Mouse (Mus musculus): ENCODE data around the gene Tarbp2. TPM values are rescaled to one million over a fixed set of nuclear protein-coding genes. Genes with fewer than 3 reads are reported as not detected.

Tarbp2 gene
- polyA plus RNA-seq, 1 experiment from 2014 or later: 104 TPM

- Histone ChIP-seq H3K4me3 (no peak overlapping the region), H3K4me2 (no peak overlapping the region), H3K36me3 (peaks cover 80% of the 10 kb centered on the region), H3K9me3 (no peaks in the 10 kb centered on the region), H3K4me1 (replicated peaks) (no peaks in the 10 kb centered on the region), H3K9ac (no peak overlapping the region), H3K27me3 (no peaks in the 10 kb centered on the region), H3K27ac (replicated peaks) (no peak overlapping the region)
- 84% methylated on average over 3 of the region's 3 CpGs for WGBS
- ATAC-seq (ENCODE audit: low FRiP score, low read depth): no peak
Measured at GRCm38 (mm10) chr15:102532106-102532900, 14.3 kb downstream of the Tarbp2 start.

GRCm38 (mm10) chr15:102533926-102534325 lies 15.9 kb downstream of the Tarbp2 start:
- peaks cover 69% of the 10 kb centered on the region for H3K36me3 ChIP-seq
- H3K4me1 ChIP-seq (replicated peaks): no peaks in the 10 kb centered on the region
- no peak overlapping the region for H3K4me2 ChIP-seq
- H3K27ac ChIP-seq (replicated peaks): no peak overlapping the region
- ATAC-seq (ENCODE audit: low FRiP score, low read depth): no peak
- WGBS: 89% methylated on average over 7 of the region's 7 CpGs
- no peaks in the 10 kb centered on the region for H3K9me3 ChIP-seq
- H3K4me3 ChIP-seq: no peak overlapping the region
- no peaks in the 10 kb centered on the region for H3K27me3 ChIP-seq
- no peak overlapping the region for H3K9ac ChIP-seq

- Histone ChIP-seq H3K4me3 (no peak overlapping the region), H3K4me1 (replicated peaks) (peaks cover 13% of the 10 kb centered on the region; the same call in 1 of the 2 replicates), H3K4me2 (no peak overlapping the region), H3K9ac (no peak overlapping the region), H3K36me3 (peaks cover 48% of the 10 kb centered on the region), H3K27me3 (no peaks in the 10 kb centered on the region), H3K9me3 (no peaks in the 10 kb centered on the region), H3K27ac (replicated peaks) (no peak overlapping the region)
- no peak for ATAC-seq (ENCODE audit: low FRiP score, low read depth)
- 89% methylated on average over 4 of the region's 4 CpGs for WGBS
Measured at GRCm38 (mm10) chr15:102544801-102545200, 26.8 kb downstream of the Tarbp2 start.

- WGBS: 79% methylated on average over 3 of the region's 3 CpGs
- H3K4me3 ChIP-seq: no peak overlapping the region
Measured at GRCm38 (mm10) chr15:102546246-102546645, 28.3 kb downstream of the Tarbp2 start.

GRCm38 (mm10) chr15:102546677-102547427 lies 28.9 kb downstream of the Tarbp2 start:
- ATAC-seq (ENCODE audit: low FRiP score, low read depth): peak; percentile 78
- H3K36me3 ChIP-seq: peaks cover 45% of the 10 kb centered on the region

More at GRCm38 (mm10) chr15:102546246-102546645, 28.3 kb downstream of the Tarbp2 start:
- Histone ChIP-seq H3K27ac (replicated peaks) (peak overlapping the region; percentile 72), H3K36me3 (peaks cover 41% of the 10 kb centered on the region), H3K27me3 (no peaks in the 10 kb centered on the region), H3K4me1 (replicated peaks) (peaks cover 13% of the 10 kb centered on the region; the same call in 1 of the 2 replicates), H3K9me3 (no peaks in the 10 kb centered on the region), H3K9ac (no peak overlapping the region), H3K4me2 (no peak overlapping the region)
- no peak for ATAC-seq (ENCODE audit: low FRiP score, low read depth)

GRCm38 (mm10) chr15:102547478-102547877 lies 29.5 kb downstream of the Tarbp2 start:
- H3K4me2 ChIP-seq: no peak overlapping the region
- peak; percentile 84 for ATAC-seq (ENCODE audit: low FRiP score, low read depth)
- WGBS: 84% methylated on average over 3 of the region's 3 CpGs
- no peaks in the 10 kb centered on the region for H3K9me3 ChIP-seq
- H3K27ac ChIP-seq (replicated peaks): peak overlapping the region; percentile 72
- no peak overlapping the region for H3K9ac ChIP-seq
- peaks cover 13% of the 10 kb centered on the region; the same call in 1 of the 2 replicates for H3K4me1 ChIP-seq (replicated peaks)
- no peak overlapping the region for H3K4me3 ChIP-seq
- H3K27me3 ChIP-seq: no peaks in the 10 kb centered on the region
- peaks cover 48% of the 10 kb centered on the region for H3K36me3 ChIP-seq

More at GRCm38 (mm10) chr15:102546677-102547427, 28.9 kb downstream of the Tarbp2 start:
- no peak overlapping the region for H3K9ac ChIP-seq
- WGBS: 64% methylated on average over 3 of the region's 3 CpGs
- H3K27me3 ChIP-seq: no peaks in the 10 kb centered on the region
- no peak overlapping the region for H3K4me2 ChIP-seq
- H3K4me3 ChIP-seq: no peak overlapping the region
- H3K9me3 ChIP-seq: no peaks in the 10 kb centered on the region
- peak overlapping the region; percentile 72 for H3K27ac ChIP-seq (replicated peaks)
- H3K4me1 ChIP-seq (replicated peaks): peaks cover 13% of the 10 kb centered on the region; the same call in 1 of the 2 replicates

- no peak overlapping the region for H3K4me3 ChIP-seq
- WGBS: 96% methylated on average over 5 of the region's 5 CpGs
- H3K9me3 ChIP-seq: no peaks in the 10 kb centered on the region
- H3K4me1 ChIP-seq (replicated peaks): no peaks in the 10 kb centered on the region
- no peak overlapping the region for H3K4me2 ChIP-seq
- no peak overlapping the region for H3K9ac ChIP-seq
- ATAC-seq (ENCODE audit: low FRiP score, low read depth): no peak
- no peak overlapping the region for H3K27ac ChIP-seq (replicated peaks)
- H3K36me3 ChIP-seq: peaks cover 51% of the 10 kb centered on the region
- H3K27me3 ChIP-seq: no peaks in the 10 kb centered on the region
Measured at GRCm38 (mm10) chr15:102552599-102552998, 34.6 kb downstream of the Tarbp2 start.

GRCm38 (mm10) chr15:102555581-102555980 lies 37.6 kb downstream of the Tarbp2 start:
- Histone ChIP-seq H3K27me3 (no peaks in the 10 kb centered on the region), H3K9me3 (no peaks in the 10 kb centered on the region), H3K27ac (replicated peaks) (no peak overlapping the region), H3K4me2 (no peak overlapping the region), H3K36me3 (peaks cover 46% of the 10 kb centered on the region), H3K4me3 (no peak overlapping the region), H3K9ac (no peak overlapping the region), H3K4me1 (replicated peaks) (no peaks in the 10 kb centered on the region)
- WGBS: 96% methylated on average over 1 of the region's 1 CpGs
- no peak for ATAC-seq (ENCODE audit: low FRiP score, low read depth)

- no peak for ATAC-seq (ENCODE audit: low FRiP score, low read depth)
- Histone ChIP-seq H3K36me3 (peaks cover 29% of the 10 kb centered on the region), H3K9ac (no peak overlapping the region), H3K9me3 (no peaks in the 10 kb centered on the region), H3K27me3 (no peaks in the 10 kb centered on the region), H3K4me2 (no peak overlapping the region), H3K4me3 (no peak overlapping the region), H3K27ac (replicated peaks) (no peak overlapping the region), H3K4me1 (replicated peaks) (0 out of 2 replicates have a peak, but pooled peaks cover 1% of the 10 kb centered on the region)
Measured at GRCm38 (mm10) chr15:102557580-102557979, 39.6 kb downstream of the Tarbp2 start.

- ATAC-seq (ENCODE audit: low FRiP score, low read depth): no peak
- Histone ChIP-seq H3K9me3 (no peaks in the 10 kb centered on the region), H3K27me3 (no peaks in the 10 kb centered on the region), H3K4me3 (no peak overlapping the region), H3K36me3 (peaks cover 3% of the 10 kb centered on the region; the same call in 1 of the 2 replicates), H3K27ac (replicated peaks) (0 out of 2 replicates have a peak overlapping the region, but pooled peaks have one; percentile 4), H3K4me2 (no peak overlapping the region), H3K9ac (no peak overlapping the region), H3K4me1 (replicated peaks) (0 out of 2 replicates have a peak, but pooled peaks cover 2% of the 10 kb centered on the region)
- 80% methylated on average over 1 of the region's 1 CpGs for WGBS
Measured at GRCm38 (mm10) chr15:102562491-102562890, 44.5 kb downstream of the Tarbp2 start.

GRCm38 (mm10) chr15:102563061-102563460 lies 45.1 kb downstream of the Tarbp2 start:
- H3K9me3 ChIP-seq: no peaks in the 10 kb centered on the region
- 0 out of 2 replicates have a peak, but pooled peaks cover 2% of the 10 kb centered on the region for H3K4me1 ChIP-seq (replicated peaks)
- H3K27ac ChIP-seq (replicated peaks): 0 out of 2 replicates have a peak overlapping the region, but pooled peaks have one; percentile 4
- WGBS: 68% methylated on average over 3 of the region's 3 CpGs
- no peak overlapping the region for H3K4me2 ChIP-seq
- H3K27me3 ChIP-seq: no peaks in the 10 kb centered on the region
- peaks cover 3% of the 10 kb centered on the region; the same call in 1 of the 2 replicates for H3K36me3 ChIP-seq
- no peak for ATAC-seq (ENCODE audit: low FRiP score, low read depth)
- no peak overlapping the region for H3K9ac ChIP-seq
- H3K4me3 ChIP-seq: no peak overlapping the region

GRCm38 (mm10) chr15:102563681-102564080 lies 45.7 kb downstream of the Tarbp2 start:
- H3K4me3 ChIP-seq: no peak overlapping the region
- no peak overlapping the region for H3K9ac ChIP-seq
- peaks cover 3% of the 10 kb centered on the region; the same call in 1 of the 2 replicates for H3K36me3 ChIP-seq
- H3K27me3 ChIP-seq: no peaks in the 10 kb centered on the region
- H3K4me1 ChIP-seq (replicated peaks): 0 out of 2 replicates have a peak, but pooled peaks cover 2% of the 10 kb centered on the region
- H3K4me2 ChIP-seq: no peak overlapping the region
- WGBS: 75% methylated on average over 5 of the region's 5 CpGs
- ATAC-seq (ENCODE audit: low FRiP score, low read depth): no peak
- no peaks in the 10 kb centered on the region for H3K9me3 ChIP-seq
- H3K27ac ChIP-seq (replicated peaks): no peak overlapping the region

Data from hindbrain, embryonic 15.5 days (tissue).